Mouse (Mus musculus): ENCODE results near the gene Zfp961. TPM values are rescaled to one million over a fixed set of nuclear protein-coding genes. Genes with fewer than 3 reads are reported as not detected.

The Zfp961 gene
- polyA plus RNA-seq, 1 experiment from 2014 or later, result 16.4 TPM

DNA sequence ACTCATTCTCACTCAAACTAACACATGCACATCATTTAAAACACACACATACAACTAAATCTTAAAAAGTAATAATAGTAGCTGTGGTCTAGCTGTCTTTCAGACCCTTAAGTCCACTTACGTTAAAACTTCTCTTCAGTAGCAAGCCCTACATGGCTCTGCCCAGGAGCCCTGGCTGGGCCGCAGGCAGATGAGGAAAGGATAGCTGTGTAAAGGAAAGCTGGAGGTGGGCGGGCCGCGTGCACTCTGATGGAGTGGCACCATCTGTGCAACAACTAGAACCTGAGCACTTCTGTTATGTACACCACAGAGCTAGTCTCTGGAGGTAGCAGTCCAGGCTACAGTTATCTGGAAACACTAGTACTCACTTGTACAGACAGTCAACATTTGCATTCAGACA lies 16.4 kb downstream of the Zfp961 start:
- H3K9ac ChIP-seq, result no peak overlapping the region
- WGBS, result 98% methylated on average over 5 of the region's 5 CpGs
- H3K4me1 ChIP-seq, result no peaks in the 10 kb centered on the region
- peaks cover 70% of the 10 kb centered on the region for H3K36me3 ChIP-seq
- ATAC-seq (ENCODE audit: low FRiP score, low read depth), result no peak
- no peak overlapping the region for H3K27ac ChIP-seq
- H3K4me3 ChIP-seq, result no peak overlapping the region
- H3K4me2 ChIP-seq (replicated peaks), result no peak overlapping the region
- H3K9me3 ChIP-seq, result peaks cover 14% of the 10 kb centered on the region
- no peaks in the 10 kb centered on the region for H3K27me3 ChIP-seq

DNA sequence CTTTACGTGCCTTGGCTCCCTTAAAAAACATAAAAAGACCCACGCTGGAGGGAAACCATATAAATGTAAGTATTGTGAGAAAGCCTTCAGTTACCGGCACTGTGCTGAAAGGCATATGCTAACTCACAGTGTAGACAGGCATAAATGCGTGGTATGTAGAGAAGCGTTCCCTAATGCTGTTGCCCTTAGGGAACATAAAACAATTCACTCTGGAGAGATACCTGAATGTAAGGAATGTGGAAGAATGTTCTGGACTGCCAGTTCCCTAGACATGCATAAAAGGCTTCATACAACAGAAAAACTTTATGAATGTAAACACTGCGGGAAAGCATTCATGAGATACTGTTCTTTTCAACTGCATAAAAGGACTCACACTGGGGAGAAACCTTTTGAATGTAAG lies 17.3 kb downstream of the Zfp961 start:
- no peak for ATAC-seq (ENCODE audit: low FRiP score, low read depth)
- H3K4me1 ChIP-seq, result no peaks in the 10 kb centered on the region
- no peaks in the 10 kb centered on the region for H3K27me3 ChIP-seq
- H3K36me3 ChIP-seq, result peaks cover 70% of the 10 kb centered on the region
- H3K9ac ChIP-seq, result no peak overlapping the region
- 79% methylated on average over 6 of the region's 6 CpGs for WGBS
- peaks cover 14% of the 10 kb centered on the region for H3K9me3 ChIP-seq
- no peak overlapping the region for H3K27ac ChIP-seq
- H3K4me2 ChIP-seq (replicated peaks), result no peak overlapping the region
- H3K4me3 ChIP-seq, result no peak overlapping the region

DNA sequence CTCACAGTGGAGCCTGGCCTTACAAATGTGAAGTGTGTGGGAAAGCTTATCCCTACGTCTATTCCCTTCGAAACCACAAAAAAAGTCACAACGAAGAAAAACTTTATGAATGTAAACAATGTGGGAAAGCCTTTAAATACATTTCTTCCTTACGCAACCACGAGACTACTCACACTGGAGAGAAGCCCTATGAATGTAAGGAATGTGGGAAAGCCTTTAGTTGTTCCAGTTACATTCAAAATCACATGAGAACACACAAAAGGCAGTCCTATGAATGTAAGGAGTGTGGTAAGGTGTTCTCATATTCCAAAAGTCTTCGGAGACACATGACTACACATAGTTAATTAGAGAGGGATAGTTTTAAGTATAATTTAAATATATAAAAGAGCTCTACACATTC lies 17.8 kb downstream of the Zfp961 start:
- H3K9me3 ChIP-seq, result peaks cover 14% of the 10 kb centered on the region
- H3K27me3 ChIP-seq, result no peaks in the 10 kb centered on the region
- H3K27ac ChIP-seq, result no peak overlapping the region
- H3K4me2 ChIP-seq (replicated peaks), result no peak overlapping the region
- 84% methylated on average over 6 of the region's 6 CpGs for WGBS
- no peaks in the 10 kb centered on the region for H3K4me1 ChIP-seq
- H3K9ac ChIP-seq, result no peak overlapping the region
- H3K36me3 ChIP-seq, result peaks cover 70% of the 10 kb centered on the region
- H3K4me3 ChIP-seq, result no peak overlapping the region
- no peak for ATAC-seq (ENCODE audit: low FRiP score, low read depth)

DNA sequence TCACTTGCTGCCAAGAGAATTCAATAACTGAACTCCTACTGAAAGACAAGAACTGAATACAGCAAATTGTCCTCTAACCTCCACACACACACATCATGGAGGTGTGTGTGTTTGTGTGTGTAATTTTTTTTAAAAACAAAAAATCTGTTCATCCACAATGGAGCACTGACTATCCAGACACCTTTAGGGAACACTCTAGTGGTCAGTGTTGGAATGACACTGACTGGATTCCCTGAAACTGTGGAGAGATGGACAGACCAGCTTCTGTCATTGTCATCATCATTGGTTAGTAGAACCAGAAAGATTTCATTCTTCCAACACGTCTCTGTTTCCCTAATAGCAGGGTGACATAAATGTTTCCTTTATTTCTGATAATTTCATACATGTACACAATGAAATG lies 21.1 kb downstream of the Zfp961 start:
- no peak for ATAC-seq (ENCODE audit: low FRiP score, low read depth)
- Histone ChIP-seq H3K9me3 (0 out of 2 replicates have a peak, but pooled peaks cover 4% of the 10 kb centered on the region), H3K4me3 (no peak overlapping the region), H3K9ac (no peak overlapping the region), H3K36me3 (peaks cover 40% of the 10 kb centered on the region), H3K4me1 (no peaks in the 10 kb centered on the region), H3K4me2 (replicated peaks) (no peak overlapping the region), H3K27ac (no peak overlapping the region), H3K27me3 (no peaks in the 10 kb centered on the region)
- 74% methylated on average over 1 of the region's 1 CpGs for WGBS

DNA sequence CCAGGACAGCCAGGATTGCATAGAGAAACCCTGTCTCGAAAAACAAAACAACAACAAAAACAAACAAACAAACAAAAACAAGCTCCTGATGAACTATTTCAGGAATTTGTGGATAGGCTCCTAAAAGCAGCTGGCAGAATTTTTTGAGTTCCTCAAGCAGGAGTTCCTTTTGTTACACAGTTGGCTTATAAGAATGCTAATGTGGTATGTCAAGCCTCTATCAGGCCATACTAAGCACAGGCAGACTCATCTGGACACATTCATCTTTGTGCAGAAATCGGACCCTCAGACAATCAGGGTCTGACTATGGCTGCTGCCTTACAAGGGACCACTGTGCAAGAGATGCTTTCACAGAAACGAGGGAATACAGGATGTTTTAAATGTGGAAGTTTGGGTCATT lies 23.4 kb downstream of the Zfp961 start:
- ATAC-seq (ENCODE audit: low FRiP score, low read depth), result no peak
- H3K9ac ChIP-seq, result no peak overlapping the region
- H3K36me3 ChIP-seq, result peaks cover 18% of the 10 kb centered on the region
- H3K27me3 ChIP-seq, result no peaks in the 10 kb centered on the region
- no peaks in the 10 kb centered on the region for H3K9me3 ChIP-seq
- H3K4me1 ChIP-seq, result no peaks in the 10 kb centered on the region
- H3K4me3 ChIP-seq, result no peak overlapping the region
- H3K4me2 ChIP-seq (replicated peaks), result no peak overlapping the region
- H3K27ac ChIP-seq, result no peak overlapping the region
- WGBS, result 87% methylated on average over 3 of the region's 3 CpGs

DNA sequence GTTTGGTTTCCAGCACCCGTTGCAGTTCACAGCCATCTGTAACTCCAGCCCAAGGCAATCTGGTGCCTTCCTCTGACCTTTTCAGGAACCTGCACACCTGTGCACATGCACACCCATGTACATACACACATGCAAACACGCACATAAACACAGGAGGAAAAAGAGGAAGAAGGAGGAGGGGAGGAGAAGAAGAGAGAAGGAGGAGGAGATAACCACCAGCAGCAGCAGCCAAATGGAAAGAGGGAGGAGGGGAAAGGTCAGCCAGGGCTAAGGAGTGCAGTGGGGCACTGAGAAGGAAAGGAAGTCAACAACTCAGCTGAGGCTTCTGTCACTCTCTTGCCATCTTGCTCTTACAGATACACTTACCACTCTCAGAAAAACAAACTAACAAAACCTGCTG lies 30.2 kb downstream of the Zfp961 start:
- Histone ChIP-seq H3K27ac (no peak overlapping the region), H3K4me2 (replicated peaks) (no peak overlapping the region), H3K9me3 (no peaks in the 10 kb centered on the region), H3K36me3 (no peaks in the 10 kb centered on the region), H3K9ac (no peak overlapping the region), H3K4me1 (no peaks in the 10 kb centered on the region), H3K4me3 (no peak overlapping the region), H3K27me3 (no peaks in the 10 kb centered on the region)
- ATAC-seq (ENCODE audit: low FRiP score, low read depth), result no peak
- WGBS, result 52% methylated on average over 2 of the region's 2 CpGs

DNA sequence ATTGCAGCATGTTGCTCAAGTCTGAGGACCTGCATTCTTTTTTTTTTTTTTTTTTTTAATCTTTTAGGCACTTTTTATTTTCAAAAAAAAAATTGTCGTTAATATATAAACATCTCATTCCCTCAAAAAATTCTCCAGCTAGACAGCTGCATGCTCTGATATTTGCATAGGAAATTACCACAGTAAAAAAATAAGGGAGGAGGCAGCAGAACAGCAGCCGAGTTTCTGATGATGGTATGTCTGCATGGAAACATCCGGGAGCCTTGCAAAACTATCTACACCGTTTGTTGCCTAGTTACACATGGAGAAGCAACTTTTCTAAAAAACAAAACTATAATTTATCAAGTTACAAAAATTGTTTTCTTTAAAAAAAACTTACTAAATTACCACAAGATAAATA lies 30.6 kb downstream of the Zfp961 start:
- WGBS, result 86% methylated on average over 4 of the region's 4 CpGs
- no peak overlapping the region for H3K9ac ChIP-seq
- ATAC-seq (ENCODE audit: low FRiP score, low read depth), result no peak
- H3K4me2 ChIP-seq (replicated peaks), result no peak overlapping the region
- H3K4me3 ChIP-seq, result no peak overlapping the region
- H3K4me1 ChIP-seq, result no peaks in the 10 kb centered on the region
- H3K36me3 ChIP-seq, result no peaks in the 10 kb centered on the region
- H3K27ac ChIP-seq, result no peak overlapping the region
- no peaks in the 10 kb centered on the region for H3K27me3 ChIP-seq
- no peaks in the 10 kb centered on the region for H3K9me3 ChIP-seq

DNA sequence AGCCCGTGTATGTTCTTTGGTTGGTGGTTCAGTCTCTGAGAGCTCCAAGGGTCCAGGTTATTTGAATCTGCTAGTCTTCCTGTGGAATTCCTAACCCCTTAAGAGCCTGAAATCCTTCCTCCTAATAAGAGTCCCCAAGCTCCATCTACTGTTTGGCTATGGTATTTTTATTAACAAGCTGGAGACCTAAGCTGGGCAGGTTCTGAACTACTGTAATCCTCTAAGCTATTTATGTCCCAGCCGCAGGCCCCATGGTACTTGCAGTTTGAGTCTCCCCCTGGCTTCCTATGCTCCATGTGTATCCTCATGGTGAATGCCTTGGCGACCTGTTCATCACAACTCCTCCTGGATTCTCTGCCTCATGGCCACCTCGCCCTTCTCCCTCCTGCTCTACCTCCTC lies 33.8 kb downstream of the Zfp961 start:
- Histone ChIP-seq H3K4me3 (no peak overlapping the region), H3K36me3 (no peaks in the 10 kb centered on the region), H3K9me3 (no peaks in the 10 kb centered on the region), H3K4me1 (0 out of 2 replicates have a peak, but pooled peaks cover 3% of the 10 kb centered on the region), H3K4me2 (replicated peaks) (no peak overlapping the region), H3K9ac (no peak overlapping the region), H3K27me3 (no peaks in the 10 kb centered on the region), H3K27ac (no peak overlapping the region)
- no peak for ATAC-seq (ENCODE audit: low FRiP score, low read depth)
- WGBS, result 63% methylated on average over 4 of the region's 4 CpGs

DNA sequence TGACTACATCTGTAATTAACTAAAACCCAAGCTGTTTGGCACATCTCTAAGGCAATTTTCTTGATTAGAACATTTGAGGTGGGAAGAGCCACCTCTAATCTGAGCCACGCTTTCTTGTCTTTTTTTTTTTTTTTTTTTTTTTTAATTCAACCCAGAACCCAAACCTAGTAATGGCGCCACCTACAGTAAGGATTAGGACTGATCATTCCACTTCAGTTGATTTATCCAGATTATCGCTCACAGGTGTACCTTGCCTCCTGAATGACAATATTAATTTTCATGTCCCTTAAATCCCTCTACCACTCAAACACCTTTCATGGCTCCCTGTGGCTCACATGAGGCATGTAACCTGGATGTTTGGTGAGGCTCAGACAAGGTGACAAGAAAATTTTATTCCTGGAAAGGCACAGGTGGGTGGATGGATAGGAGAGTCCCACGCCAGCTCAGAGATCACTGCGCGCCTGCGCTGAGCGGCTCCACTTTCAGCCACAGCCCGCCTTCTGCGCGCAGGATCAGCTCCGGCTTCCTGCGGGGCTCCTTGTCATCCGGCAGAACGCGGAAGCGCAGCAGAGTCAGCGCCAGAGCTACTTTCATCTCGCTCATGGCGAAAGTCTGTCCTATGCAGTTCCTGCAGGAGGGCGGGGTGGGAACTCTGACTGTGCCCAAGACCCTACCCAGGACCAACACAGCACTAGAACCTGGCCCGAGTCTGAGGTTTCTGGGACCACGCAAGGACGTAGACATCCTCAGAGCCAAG lies 37.5 kb downstream of the Zfp961 start:
- 15% methylated on average over 24 of the region's 24 CpGs for WGBS
- Histone ChIP-seq H3K4me2 (replicated peaks) (peak overlapping the region; percentile 70), H3K4me3 (peak overlapping the region; percentile 48), H3K27me3 (no peaks in the 10 kb centered on the region), H3K9ac (peak overlapping the region; percentile 66), H3K9me3 (no peaks in the 10 kb centered on the region), H3K36me3 (no peaks in the 10 kb centered on the region), H3K4me1 (0 out of 2 replicates have a peak, but pooled peaks cover 3% of the 10 kb centered on the region), H3K27ac (no peak overlapping the region)
- ATAC-seq (ENCODE audit: low FRiP score, low read depth), result peak; percentile 51; the same call in 1 of the 2 replicates

DNA sequence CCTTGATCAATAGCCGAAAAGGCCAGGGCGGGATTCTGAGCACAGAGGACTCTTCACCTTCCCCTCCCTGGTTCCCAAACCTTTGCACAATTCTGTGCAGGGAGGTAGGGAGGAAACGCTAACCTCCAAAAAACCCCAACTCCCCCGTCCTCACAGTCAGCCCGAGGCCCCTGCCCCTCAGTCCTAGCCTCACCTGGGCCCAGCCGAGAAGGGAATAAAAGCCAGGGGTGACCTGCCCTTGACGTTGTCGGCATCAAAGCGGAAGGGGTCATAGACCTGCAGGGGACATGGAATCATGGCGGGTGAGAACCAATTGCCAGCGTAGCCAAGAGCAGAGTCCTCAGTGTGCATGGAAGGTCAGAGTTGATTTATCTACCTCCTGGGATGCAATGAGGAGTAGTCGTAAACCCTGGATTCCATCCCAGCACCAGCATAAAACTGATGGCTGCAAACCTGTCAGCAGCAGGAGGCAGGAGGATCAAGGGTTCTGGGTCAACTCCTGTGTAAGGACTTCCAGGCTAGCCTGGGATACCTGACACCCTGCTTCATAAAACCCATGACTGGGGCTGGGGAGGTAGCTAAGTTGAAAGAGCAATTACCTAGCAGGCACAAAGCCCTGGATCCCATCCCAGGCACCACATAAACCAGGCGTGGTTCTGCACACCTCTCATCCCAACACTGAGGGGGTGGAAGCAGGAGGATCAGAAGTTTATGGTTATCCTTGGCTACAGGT lies 38.2 kb downstream of the Zfp961 start:
- WGBS, result 34% methylated on average over 13 of the region's 13 CpGs
- peak; percentile 49; the same call in 1 of the 2 replicates for ATAC-seq (ENCODE audit: low FRiP score, low read depth)
- no peak overlapping the region for H3K27ac ChIP-seq

DNA sequence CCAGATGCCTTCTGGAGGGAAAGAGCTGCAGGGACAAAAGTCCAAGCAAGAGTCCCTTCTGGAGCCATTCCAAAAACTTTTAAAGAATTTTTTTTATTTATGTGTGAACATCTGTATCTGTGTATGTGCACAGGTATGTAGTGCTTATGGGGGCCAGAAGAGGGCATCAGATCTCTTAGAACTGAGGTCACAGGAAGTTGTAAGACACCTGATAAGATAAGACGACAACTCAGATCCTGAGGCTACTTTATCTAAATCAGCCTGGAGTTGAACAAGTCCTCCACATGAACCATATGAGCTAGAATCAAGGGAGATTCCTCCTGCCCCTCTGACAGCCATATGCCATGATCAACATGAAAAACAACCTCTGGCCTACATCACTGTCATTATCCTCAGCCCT lies 48.6 kb downstream of the Zfp961 start:
- 88% methylated on average over 1 of the region's 1 CpGs for WGBS
- H3K36me3 ChIP-seq, result no peaks in the 10 kb centered on the region
- no peak overlapping the region for H3K4me3 ChIP-seq
- no peaks in the 10 kb centered on the region for H3K4me1 ChIP-seq
- H3K27ac ChIP-seq, result no peak overlapping the region
- no peak overlapping the region for H3K4me2 ChIP-seq (replicated peaks)
- H3K9ac ChIP-seq, result no peak overlapping the region
- no peaks in the 10 kb centered on the region for H3K9me3 ChIP-seq
- no peaks in the 10 kb centered on the region for H3K27me3 ChIP-seq
- ATAC-seq (ENCODE audit: low FRiP score, low read depth), result no peak

More for the DNA sequence above, 38.2 kb downstream of the Zfp961 start:
- Histone ChIP-seq H3K9me3 (no peaks in the 10 kb centered on the region), H3K27me3 (no peaks in the 10 kb centered on the region), H3K4me1 (0 out of 2 replicates have a peak, but pooled peaks cover 3% of the 10 kb centered on the region), H3K9ac (peak overlapping the region; percentile 66), H3K4me3 (peak overlapping the region; percentile 48), H3K4me2 (replicated peaks) (peak overlapping the region; percentile 70), H3K36me3 (no peaks in the 10 kb centered on the region)

DNA sequence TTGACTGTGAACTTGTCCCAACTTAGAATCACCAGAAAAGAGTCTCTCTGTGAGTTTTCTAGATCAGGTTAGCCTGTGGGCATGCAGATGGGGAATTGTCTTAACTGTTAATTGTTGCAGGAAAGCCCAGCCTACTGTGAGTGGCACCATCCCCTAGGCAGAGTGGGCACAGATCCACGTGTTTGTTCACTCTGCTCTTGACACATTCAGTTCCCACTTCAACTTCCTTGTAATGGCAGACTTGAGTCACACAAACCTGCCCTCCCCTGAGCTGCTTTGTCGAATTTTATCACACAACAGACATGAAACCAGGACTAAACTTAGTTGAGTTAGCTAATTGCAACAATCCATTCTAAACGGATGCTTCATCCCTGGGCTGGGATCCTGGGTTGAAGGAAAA lies 49.4 kb downstream of the Zfp961 start:
- WGBS, result 61% methylated on average over 3 of the region's 3 CpGs
- no peak overlapping the region for H3K9ac ChIP-seq
- no peak overlapping the region for H3K27ac ChIP-seq
- no peak for ATAC-seq (ENCODE audit: low FRiP score, low read depth)
- H3K4me2 ChIP-seq (replicated peaks), result no peak overlapping the region
- no peaks in the 10 kb centered on the region for H3K4me1 ChIP-seq
- no peaks in the 10 kb centered on the region for H3K9me3 ChIP-seq
- no peaks in the 10 kb centered on the region for H3K27me3 ChIP-seq
- no peaks in the 10 kb centered on the region for H3K36me3 ChIP-seq
- H3K4me3 ChIP-seq, result no peak overlapping the region

All from limb, embryonic 13.5 days (tissue).